Mouse (Mus musculus) embryonic fibroblast, embryonic 13.5 days (primary cell): ENCODE data around the gene Hells. TPM values are rescaled to one million over a fixed set of nuclear protein-coding genes. Genes with fewer than 3 reads are reported as not detected.

ENCODE experiments used
- H3K27ac ChIP-seq: 2 replicates; pipeline ENCODE4 v1.5.1; 2012; ENCODE audit warnings: low read length, control low read depth, inconsistent platforms; ENCODE audit not compliant: insufficient read depth
- H3K4me1 ChIP-seq: 2 replicates; pipeline ENCODE4 v1.6.1; 2011; ENCODE audit warnings: low read length; ENCODE audit not compliant: control insufficient read depth, insufficient read depth
- H3K4me3 ChIP-seq: 2 replicates; pipeline ENCODE4 v1.5.1; 2011; ENCODE audit warnings: mild to moderate bottlenecking, control low read depth, low read length; ENCODE audit not compliant: insufficient read depth
- CTCF ChIP-seq: IDR thresholded peaks from 2 replicates; pipeline ENCODE4 v1.5.1; 2011; ENCODE audit warnings: mild to moderate bottlenecking, control low read depth, low read length, moderate library complexity, borderline replicate concordance; ENCODE audit not compliant: insufficient read depth
- POLR2A ChIP-seq: IDR thresholded peaks from 2 replicates; pipeline ENCODE4 v1.6.1; 2011; ENCODE audit warnings: low read depth, mild to moderate bottlenecking, control low read depth, low read length, moderate library complexity
- polyA plus RNA-seq: library from polyadenylated mRNA; stranded (reverse); fragments of >200 nt; gene quantifications from 2 replicates; pipeline ENCODE4 v1.2.4, GENCODE M21; 2011; ENCODE audit warnings: low read depth; ENCODE audit not compliant: missing spikeins, insufficient read length

Hells gene
- polyA plus RNA-seq = 83.5 and 131 TPM in 2 replicates

DNA sequence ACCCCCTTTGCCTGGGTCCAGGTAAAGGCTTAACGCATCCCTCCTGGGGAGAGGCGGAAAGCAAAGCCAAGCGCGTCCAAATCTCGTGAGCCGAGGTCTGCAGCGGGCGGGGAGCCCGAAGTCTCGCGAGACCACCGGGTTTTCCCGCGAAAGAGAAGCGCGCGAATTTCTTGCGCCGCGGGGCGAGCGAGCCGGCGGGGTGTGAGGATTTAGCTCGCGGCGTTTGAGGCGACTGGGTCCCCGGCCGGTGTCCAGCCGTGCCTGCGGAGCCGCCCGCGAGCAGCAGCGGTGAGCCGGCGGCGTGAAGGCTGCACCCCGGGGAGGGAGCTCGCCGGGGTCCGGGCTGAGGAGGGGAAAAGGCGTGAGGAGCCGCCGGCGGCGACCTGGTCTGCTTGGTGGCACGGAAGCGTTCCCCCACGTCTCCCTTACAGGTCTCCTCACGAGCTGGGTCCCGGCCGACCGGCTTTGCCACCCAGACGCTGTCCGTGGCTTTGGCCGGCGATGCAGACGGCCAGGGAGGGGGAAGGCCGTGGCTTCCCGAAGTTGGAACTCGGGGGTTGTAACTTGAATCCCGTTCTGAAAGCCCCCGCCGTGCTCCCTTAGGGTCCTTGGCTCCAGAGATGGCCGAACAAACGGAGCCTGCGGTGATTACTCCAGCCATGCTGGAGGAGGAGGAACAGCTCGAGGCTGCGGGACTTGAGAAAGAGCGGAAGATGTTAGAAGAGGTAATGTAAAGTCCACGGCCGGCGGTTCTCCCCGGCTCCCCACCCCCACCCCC is at the start of gene Hells:
Hells (plus strand) TSS at position 128 of the 778 bp plus-strand sequence.
- H3K27ac ChIP-seq = no peak within 1 kb of the TSS; the same call in 1 of the 2 replicates
- no peaks in the 10 kb centered on the region for H3K4me1 ChIP-seq
- TF ChIP-seq POLR2A (peak; percentile 85), CTCF (no peak)
- peak within 1 kb of the TSS; percentile 86 for H3K4me3 ChIP-seq

DNA sequence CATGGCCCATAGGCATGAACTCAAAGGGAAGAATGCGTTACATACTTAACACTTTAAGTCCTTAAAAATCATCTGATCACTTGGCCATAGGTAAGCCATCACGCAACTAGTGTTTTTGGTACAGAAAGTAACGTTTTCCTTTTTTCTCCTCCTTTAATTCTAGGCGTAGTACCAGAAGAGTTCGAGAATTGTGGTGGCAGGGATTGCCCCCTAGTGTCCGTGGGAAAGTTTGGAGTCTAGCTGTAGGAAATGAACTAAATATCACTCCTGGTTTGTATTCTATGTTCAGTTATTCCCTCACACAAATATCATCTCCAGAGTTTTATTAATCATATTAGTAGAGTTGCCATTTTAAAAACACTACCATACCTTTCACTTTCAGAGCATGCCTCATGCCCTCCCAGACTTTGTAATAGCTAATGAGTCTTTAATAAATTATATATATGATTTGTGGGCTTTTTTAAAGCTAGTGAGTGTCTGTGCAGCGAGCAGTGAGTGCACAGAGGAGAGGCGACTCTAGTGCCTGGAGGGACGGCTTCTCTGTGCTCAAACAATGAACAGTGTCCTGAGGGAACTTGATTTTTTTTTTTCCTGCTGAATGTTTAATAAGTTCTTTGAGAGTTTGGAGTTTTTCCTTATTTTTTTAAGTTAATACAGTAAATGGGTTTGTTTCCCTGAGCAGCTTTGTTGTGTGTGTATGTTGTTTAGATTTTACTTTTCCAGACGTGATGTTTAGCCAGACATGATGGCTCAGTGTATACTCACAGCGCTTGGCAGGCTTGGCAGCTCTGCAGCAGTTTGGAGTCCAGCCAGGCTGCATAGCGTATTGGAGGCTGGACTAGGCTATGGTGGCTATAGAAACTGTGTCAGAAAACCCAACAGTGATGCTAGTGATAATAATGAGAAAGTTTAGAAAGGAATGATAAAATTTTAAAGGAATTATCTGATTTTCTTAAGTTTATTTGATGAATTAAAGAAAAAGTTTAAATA is 29.3 kb upstream of the Hells start:
- no peak overlapping the region for H3K4me3 ChIP-seq
- H3K4me1 ChIP-seq = no peaks in the 10 kb centered on the region
- H3K27ac ChIP-seq = no peak overlapping the region
- TF ChIP-seq POLR2A = no peak
- no peak for TF ChIP-seq CTCF

DNA sequence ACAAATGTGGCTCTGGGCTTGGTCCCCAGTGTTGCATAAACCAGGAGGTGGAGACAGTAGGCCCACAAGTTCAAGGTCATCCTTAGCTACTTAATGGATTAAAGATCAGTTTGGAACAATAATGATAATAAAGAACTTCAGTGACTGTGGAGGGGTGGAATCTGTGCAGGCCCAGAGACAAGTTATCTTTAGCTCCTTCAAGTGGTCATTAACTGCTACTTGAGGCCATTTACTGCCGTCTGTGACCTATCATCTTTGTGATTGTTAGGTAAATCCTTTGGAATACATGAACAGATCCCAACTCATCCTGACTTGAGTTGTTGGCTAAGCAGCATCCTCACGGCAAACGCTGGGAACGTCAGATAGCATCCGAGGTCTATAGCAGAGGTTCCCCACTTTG is 28.2 kb upstream of the Hells start:
- Histone ChIP-seq H3K4me3 (no peak overlapping the region), H3K27ac (no peak overlapping the region), H3K4me1 (no peaks in the 10 kb centered on the region)
- TF ChIP-seq POLR2A = no peak
- no peak for TF ChIP-seq CTCF

DNA sequence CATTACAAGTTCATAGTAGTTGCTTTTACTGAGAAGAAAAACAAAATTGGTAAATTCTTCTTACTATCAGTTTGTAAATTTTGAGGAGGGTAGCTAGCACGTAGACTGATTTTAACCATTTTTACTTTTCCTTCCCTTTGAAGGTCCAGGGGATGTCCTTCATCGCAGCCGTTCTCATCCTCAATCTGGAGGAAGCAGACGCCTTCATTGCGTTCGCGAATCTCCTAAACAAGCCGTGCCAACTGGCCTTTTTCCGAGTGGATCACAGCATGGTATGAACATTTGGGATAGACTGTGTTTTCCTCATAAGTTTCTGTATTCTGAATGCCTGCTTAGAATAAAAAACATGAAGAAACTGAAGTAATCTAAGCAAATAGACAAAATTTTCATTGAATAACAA is 16.9 kb upstream of the Hells start:
- H3K27ac ChIP-seq = no peak overlapping the region
- H3K4me1 ChIP-seq = no peaks in the 10 kb centered on the region
- H3K4me3 ChIP-seq = no peak overlapping the region
- TF ChIP-seq POLR2A (no peak), CTCF (no peak)

DNA sequence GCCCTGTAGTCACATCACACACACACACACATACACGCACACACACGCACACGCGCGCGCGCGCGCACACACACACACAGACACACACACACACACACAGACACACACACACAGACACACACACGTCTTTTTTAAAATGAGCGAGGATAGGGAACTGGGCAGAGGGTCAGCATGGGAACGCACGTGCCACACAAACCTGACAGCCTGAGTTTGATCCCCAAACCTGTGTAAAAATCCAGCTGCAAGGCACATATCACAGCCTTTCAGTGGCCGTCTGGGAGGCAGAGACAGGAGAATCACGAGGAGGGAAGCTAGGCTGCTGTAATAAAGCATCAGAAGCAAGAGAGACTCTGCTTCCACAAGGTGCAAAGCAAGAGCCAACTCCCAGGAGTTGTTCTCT is 15.8 kb upstream of the Hells start:
- Histone ChIP-seq H3K4me1 (no peaks in the 10 kb centered on the region), H3K4me3 (no peak overlapping the region), H3K27ac (no peak overlapping the region)
- no peak for TF ChIP-seq POLR2A

DNA sequence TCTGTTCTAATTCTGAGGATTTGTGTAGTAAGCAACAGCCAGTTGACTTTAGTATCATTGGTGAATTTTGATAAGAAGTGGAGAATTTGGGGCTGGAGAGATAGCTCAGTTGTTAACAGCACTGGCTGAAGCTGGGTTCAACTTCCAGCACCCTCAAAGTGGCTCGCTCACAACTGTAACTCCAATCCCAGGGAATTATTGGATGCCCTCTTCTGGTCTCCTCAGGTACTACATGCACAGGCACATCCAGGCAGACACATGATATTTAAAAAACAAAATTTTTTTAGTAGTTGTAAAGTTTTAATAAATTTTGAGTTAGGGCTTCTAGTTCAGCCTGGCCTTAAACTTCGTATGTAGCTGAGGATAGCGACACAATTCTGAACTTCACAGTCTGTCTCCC is 15.0 kb upstream of the Hells start:
- H3K27ac ChIP-seq = no peak overlapping the region
- H3K4me1 ChIP-seq = no peaks in the 10 kb centered on the region
- no peak for TF ChIP-seq CTCF
- no peak for TF ChIP-seq POLR2A
- H3K4me3 ChIP-seq = no peak overlapping the region

DNA sequence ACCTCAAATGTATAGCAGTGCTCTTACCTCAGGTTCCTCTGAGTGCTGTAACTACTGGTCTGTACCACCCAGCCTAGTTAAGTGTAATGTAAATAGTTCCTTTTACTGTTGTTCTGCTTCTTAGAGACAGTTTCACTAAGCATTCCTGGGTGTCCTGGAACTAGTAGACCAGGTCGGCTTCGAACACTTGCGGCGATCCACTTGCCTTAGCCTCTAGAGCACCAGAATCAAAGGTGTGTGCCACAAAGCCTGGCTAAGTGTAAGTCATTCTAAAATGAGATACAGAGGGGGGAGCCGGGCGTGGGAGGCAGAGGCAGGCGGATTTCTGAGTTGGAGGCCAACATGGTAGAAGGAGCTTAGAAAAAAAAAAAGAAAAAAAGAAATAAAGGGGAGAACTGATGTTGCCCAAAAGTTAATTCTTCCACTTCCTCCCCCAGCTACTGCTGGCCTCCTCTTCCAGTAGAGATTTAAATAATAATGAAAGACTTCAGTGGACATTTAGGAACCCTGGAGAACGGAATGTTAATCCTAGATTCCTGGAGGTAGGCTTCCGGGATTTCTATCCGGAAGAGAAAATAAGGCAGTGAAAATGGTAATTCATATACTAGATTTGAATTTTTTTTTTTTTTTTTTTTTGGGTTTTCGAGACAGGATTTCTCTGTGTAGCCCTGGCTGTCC is 2.1 kb upstream of the Hells start:
- Histone ChIP-seq H3K4me1 (no peaks in the 10 kb centered on the region), H3K4me3 (no peak overlapping the region), H3K27ac (no peak overlapping the region)
- TF ChIP-seq POLR2A (no peak), CTCF (no peak)

DNA sequence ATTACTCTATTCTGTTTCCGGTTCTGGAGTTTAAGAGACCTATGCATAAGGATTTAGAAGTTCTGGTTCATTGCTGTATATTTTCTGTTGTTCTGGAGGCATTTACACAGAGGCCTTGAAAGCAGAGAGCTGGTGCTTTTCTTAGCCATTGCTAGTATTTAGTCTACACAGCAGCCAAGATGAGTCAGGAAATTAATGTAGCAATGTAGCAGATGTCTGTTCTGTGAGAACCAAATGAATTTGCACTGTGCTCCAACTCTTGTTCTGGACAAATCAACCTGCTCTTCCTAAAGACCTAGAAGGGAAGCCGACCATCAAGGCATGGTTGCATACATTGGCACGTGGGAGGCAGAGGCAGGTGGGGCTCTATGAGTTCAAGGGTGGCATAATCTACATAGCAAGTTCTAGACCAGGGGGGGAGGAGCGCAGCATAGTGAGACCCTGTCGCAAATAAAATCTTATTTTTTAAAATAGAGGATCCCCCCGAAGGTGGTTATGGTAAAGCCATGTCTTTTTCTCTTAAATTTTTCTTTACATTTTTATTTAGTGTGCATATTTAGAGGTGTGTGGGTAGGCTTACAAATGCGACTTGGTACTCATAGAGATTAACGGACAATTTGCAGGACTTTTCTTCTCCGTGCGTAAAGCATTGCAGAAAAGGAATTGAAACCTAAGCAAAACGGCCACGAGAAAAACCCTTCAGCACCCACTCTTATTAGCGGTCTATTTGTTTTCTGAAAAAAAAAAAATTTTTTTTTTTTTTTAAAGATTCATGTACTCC is 1.1 kb upstream of the Hells start:
- Histone ChIP-seq H3K4me3 (peak overlapping the region; percentile 86; the same call in 1 of the 2 replicates), H3K27ac (no peak overlapping the region), H3K4me1 (no peaks in the 10 kb centered on the region)
- TF ChIP-seq POLR2A = no peak
- no peak for TF ChIP-seq CTCF
